Mouse (Mus musculus) forebrain, postnatal 0 days (tissue): Measurements from ENCODE around the gene Crybb2. TPM values are rescaled to one million over a fixed set of nuclear protein-coding genes. Genes with fewer than 3 reads are reported as not detected.
A peak's percentile ranks its signal among the peaks of the same experiment; 100 is the strongest.

Source experiments
- ATAC-seq: fragments of 200-750 bp; cut with Nextera tagmentation; 2 replicates; pipeline ENCODE4 v1.8.0; 2017; ENCODE audit warnings: mild to moderate bottlenecking, moderate library complexity
- DNase-seq: peaks from one replicate; pipeline ENCODE4 v3.0.0-alpha.2; 2015
- H3K27ac ChIP-seq: fragments of 300-500 bp; sonication (generic); 2 replicates; pipeline ENCODE4 v1.5.1; 2014; ENCODE audit warnings: low read depth, mild to moderate bottlenecking, antibody characterized with exemption, low read length, moderate library complexity, mixed read lengths
- H3K27me3 ChIP-seq: fragments of 300-500 bp; sonication (generic); 2 replicates; pipeline ENCODE4 v1.6.1; 2014; ENCODE audit warnings: mild to moderate bottlenecking, low read length, mixed read lengths; ENCODE audit not compliant: insufficient read depth
- H3K36me3 ChIP-seq: fragments of 300-500 bp; sonication (generic); 2 replicates; pipeline ENCODE4 v1.6.1; 2014; ENCODE audit warnings: mild to moderate bottlenecking, moderate library complexity; ENCODE audit not compliant: insufficient read depth
- H3K4me1 ChIP-seq: fragments of 300-500 bp; sonication (generic); 2 replicates; pipeline ENCODE4 v1.6.1; 2014; ENCODE audit warnings: antibody characterized with exemption; ENCODE audit not compliant: insufficient read depth
- H3K4me2 ChIP-seq: fragments of 300-500 bp; sonication (generic); 2 replicates; pipeline ENCODE4 v1.6.1; 2014; ENCODE audit warnings: low read depth, mild to moderate bottlenecking, moderate library complexity
- H3K4me3 ChIP-seq: fragments of 300-500 bp; sonication (generic); 2 replicates; pipeline ENCODE4 v1.5.1; 2014; ENCODE audit warnings: low read depth, low read length, mixed read lengths
- H3K9ac ChIP-seq: fragments of 300-500 bp; sonication (generic); 2 replicates; pipeline ENCODE4 v1.6.1; 2014; ENCODE audit warnings: mild to moderate bottlenecking
- H3K9me3 ChIP-seq: fragments of 300-500 bp; sonication (generic); 2 replicates; pipeline ENCODE4 v1.6.1; 2016; ENCODE audit warnings: low read length
- CTCF ChIP-seq: sonication (generic); IDR thresholded peaks from 2 replicates; pipeline ENCODE4 v1.5.1; 2016; ENCODE audit warnings: antibody characterized with exemption, control low read depth, low read depth
- WGBS: fragments of 180-500 bp; shearing (Covaris S2); extraction: QIAGEN DNeasy Blood & Tissue Kit; methylation state at CpG from one replicate; pipeline ENCODE4 v1.1.7; 2014; 5-methylcytosine and 5-hydroxymethylcytosine counted together
- polyA plus RNA-seq: library from polyadenylated mRNA; unstranded; fragments of >200 nt; fragmentation: Nextera tagmentation; extraction: Ambion mirVana; gene quantifications from 2 replicates; pipeline ENCODE4 v1.2.1, GENCODE M21; 2015
- total RNA-seq: library from RNA; depleted of rRNA; stranded (reverse); fragments of >200 nt; gene quantifications from 2 replicates; pipeline ENCODE4 v1.2.3, GENCODE M21; 2014

Crybb2 gene
- total and polyA plus RNA-seq, 2 experiments from 2014 or later, result not detected

DNA sequence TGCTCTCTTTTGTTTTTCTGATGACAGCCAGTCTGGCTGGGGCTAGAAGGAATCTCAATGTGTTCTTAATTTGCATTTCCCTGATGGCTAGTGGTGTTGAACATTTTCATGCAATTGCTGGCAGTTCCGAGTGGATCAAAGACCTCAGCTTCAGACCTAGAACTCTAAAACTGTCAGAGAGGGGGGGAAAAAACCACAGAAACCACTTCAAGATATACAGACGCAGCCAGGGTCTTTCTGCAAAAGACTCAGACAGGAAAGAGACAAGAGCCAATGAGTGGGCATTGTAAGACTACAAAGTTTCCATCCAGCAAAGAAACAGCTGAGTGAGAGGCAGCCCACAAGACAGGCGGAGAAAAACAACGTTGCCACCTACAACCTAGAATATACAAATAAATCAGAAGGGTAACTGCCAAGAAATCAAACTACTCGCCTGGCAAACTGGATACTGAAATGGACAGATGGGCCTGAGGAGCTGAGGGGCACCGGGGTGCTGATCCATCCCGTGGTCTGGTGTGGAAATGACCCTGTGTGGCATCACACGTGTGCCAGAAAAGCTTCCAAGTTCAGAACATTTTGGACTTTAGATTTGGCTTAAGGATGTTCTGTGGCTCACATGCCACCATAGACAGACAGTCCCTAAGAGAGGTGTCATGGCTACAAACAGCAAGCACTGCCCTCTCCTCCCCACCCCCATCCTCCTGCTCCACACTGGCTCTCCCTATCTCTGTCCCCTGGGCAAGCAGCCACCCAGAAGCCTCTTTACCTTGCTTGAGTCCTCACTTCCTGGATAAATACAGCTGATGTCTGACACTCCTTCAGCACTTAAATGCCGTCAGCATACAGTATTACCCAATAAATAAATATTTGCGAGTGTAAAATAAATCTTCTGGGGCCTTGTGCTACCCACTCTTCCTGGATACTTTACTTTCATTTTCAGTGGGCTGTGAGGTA is 34.5 kb downstream of the Crybb2 start:
- no peak overlapping the region for H3K4me3 ChIP-seq
- no peak for DNase-seq
- no peak overlapping the region for H3K4me2 ChIP-seq
- no peak for TF ChIP-seq CTCF
- peaks cover 15% of the 10 kb centered on the region; the same call in 1 of the 2 replicates for H3K4me1 ChIP-seq
- H3K36me3 ChIP-seq, result no peaks in the 10 kb centered on the region
- no peak overlapping the region for H3K9ac ChIP-seq
- ATAC-seq, result no peak
- H3K9me3 ChIP-seq, result no peaks in the 10 kb centered on the region
- H3K27me3 ChIP-seq, result no peaks in the 10 kb centered on the region
- peak overlapping the region; percentile 40; the same call in 1 of the 2 replicates for H3K27ac ChIP-seq
- WGBS, result 34% methylated on average over 10 of the region's 10 CpGs

DNA sequence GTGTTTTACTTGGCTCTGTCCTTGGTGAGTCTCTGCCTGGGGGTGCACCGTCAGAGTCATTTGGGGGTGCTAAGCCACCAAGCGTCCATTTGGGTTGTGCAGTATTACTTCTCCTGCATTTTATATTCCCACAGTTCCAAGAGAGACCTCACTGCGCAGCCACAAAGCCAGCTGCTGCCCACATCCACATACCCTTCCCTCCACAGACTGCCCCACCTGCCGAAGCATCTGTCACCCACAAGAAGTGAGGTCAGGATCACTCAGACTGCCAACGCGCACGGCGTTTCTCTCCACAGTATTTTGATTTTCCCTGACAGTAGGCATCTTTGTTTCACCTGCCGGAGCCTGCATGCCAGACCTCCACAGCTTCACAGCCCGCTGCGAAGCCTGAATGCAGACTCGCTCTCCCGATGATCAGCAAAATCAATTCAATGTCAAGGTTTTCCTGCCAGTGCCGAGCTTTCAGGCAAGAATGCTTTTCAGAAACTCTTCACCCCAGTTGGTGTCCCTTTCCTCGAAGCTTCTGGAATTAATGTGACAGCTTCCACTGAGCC is 38.6 kb downstream of the Crybb2 start:
- Histone ChIP-seq H3K4me2 (no peak overlapping the region), H3K4me1 (peaks cover 11% of the 10 kb centered on the region; the same call in 1 of the 2 replicates), H3K27me3 (no peaks in the 10 kb centered on the region), H3K9me3 (no peaks in the 10 kb centered on the region), H3K4me3 (no peak overlapping the region), H3K36me3 (no peaks in the 10 kb centered on the region), H3K9ac (no peak overlapping the region), H3K27ac (no peak overlapping the region)
- 29% methylated on average over 15 of the region's 15 CpGs for WGBS
- ATAC-seq (peak; percentile 54), DNase-seq (no peak)
- TF ChIP-seq CTCF, result no peak

DNA sequence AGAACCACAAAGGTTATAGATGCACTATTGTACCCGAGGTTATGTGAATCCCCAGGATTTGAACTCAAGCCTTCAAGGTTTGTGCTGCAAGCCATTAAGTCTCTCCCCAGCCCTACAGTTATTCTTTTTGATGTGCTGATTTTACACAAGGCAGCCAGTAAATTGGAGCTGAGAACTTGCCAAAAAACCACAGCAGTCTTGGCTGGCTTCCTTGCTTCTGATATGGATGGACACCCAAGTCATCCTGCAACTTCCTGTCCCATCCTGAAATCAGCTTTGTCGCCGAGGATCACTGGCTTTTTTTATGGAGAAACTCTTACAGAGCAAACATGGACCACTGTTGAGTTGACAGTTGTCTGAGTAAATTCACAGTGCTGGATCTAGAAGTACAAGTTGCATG is 39.8 kb downstream of the Crybb2 start:
- WGBS, result 70% methylated on average over 3 of the region's 3 CpGs
- Histone ChIP-seq H3K27me3 (no peaks in the 10 kb centered on the region), H3K9me3 (no peaks in the 10 kb centered on the region), H3K4me1 (peaks cover 11% of the 10 kb centered on the region; the same call in 1 of the 2 replicates), H3K27ac (no peak overlapping the region), H3K9ac (no peak overlapping the region), H3K4me2 (no peak overlapping the region), H3K36me3 (no peaks in the 10 kb centered on the region), H3K4me3 (no peak overlapping the region)
- no peak for TF ChIP-seq CTCF
- no peak for DNase-seq
- ATAC-seq, result no peak

DNA sequence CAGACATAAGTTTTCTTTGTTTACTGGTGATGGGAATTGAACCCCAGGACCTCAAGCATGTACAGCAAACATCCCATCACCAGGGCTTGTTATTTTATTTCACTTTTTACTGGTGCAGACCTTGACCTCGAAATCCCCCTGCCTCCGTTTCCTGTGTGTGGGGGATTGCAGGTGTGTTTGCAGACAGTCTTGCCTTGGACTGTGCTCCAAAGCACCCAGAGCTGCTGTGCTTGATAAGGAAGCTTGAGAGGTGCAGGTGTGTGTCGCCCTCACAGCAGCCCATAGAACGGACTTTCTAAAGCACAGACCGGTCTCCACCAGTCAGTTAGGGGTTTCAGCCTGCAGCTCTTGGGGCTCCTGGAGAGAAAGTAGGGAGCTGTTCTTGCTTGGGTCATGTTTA is 43.2 kb downstream of the Crybb2 start:
- 0 out of 2 replicates have a peak, but pooled peaks cover 10% of the 10 kb centered on the region for H3K4me1 ChIP-seq
- ATAC-seq (no peak), DNase-seq (no peak)
- H3K9me3 ChIP-seq, result no peaks in the 10 kb centered on the region
- H3K27me3 ChIP-seq, result no peaks in the 10 kb centered on the region
- no peaks in the 10 kb centered on the region for H3K36me3 ChIP-seq
- 95% methylated on average over 5 of the region's 5 CpGs for WGBS
- no peak overlapping the region for H3K27ac ChIP-seq
- H3K4me2 ChIP-seq, result no peak overlapping the region
- TF ChIP-seq CTCF, result no peak
- no peak overlapping the region for H3K9ac ChIP-seq
- H3K4me3 ChIP-seq, result no peak overlapping the region

DNA sequence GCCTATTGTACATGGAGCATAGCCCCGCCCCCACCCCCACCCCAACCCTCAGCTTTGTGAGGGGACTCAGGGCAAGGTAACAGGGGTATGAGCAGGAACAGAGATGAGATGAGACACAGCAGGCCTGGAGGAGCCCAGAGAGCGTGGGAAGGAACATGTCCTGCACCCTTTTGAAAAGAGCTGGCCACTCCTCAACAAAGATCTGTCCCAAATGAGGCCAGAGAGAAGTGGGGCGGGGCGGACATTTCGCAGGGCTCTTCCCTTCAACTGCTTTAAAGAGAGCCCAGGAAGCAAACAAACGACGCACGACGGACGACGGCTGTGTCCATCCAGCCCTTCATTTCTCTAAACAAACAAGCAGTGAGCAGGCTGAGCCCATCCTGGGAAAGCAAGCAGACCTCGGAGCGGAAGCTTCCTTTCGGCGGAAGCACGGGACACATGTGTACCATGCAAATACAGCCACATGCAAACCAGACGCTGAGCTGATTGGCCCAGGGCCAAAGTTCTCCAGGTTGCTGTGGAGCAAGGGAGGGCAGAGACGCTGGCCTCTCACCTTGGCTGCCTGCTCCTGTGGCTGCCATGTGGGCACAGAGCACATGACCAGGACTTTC is 45.7 kb downstream of the Crybb2 start:
- Histone ChIP-seq H3K4me2 (peak overlapping the region; percentile 13; the same call in 1 of the 2 replicates), H3K9me3 (no peaks in the 10 kb centered on the region), H3K27ac (no peak overlapping the region), H3K36me3 (no peaks in the 10 kb centered on the region), H3K27me3 (no peaks in the 10 kb centered on the region), H3K4me3 (no peak overlapping the region), H3K4me1 (0 out of 2 replicates have a peak, but pooled peaks cover 4% of the 10 kb centered on the region), H3K9ac (no peak overlapping the region)
- ATAC-seq (no peak), DNase-seq (no peak)
- no peak for TF ChIP-seq CTCF
- WGBS, result 40% methylated on average over 18 of the region's 18 CpGs

DNA sequence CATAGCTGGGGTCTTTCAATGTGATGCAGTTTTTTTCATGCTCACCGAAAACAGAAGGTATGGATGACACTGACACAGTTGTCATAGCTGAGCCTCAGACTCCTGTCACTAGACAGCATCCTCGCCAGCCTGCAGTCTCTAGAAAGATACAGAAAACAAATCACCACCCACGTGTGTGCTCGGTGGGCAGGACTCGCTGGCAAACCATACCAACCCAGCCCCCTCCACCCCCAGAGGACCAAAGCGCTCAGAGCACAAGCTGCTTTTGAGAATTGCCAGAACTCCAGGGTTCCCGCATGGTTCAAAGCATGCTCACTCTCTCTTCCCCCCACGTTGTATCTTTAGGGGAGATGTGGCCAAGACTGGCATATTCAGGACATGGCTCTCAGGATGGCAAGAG is 51.7 kb downstream of the Crybb2 start:
- ATAC-seq (peak; percentile 17; the same call in 1 of the 2 replicates), DNase-seq (no peak)
- Histone ChIP-seq H3K4me3 (no peak overlapping the region), H3K4me2 (no peak overlapping the region), H3K27me3 (no peaks in the 10 kb centered on the region), H3K4me1 (peaks cover 3% of the 10 kb centered on the region), H3K9ac (no peak overlapping the region), H3K9me3 (no peaks in the 10 kb centered on the region), H3K27ac (0 out of 2 replicates have a peak overlapping the region, but pooled peaks have one; percentile 9), H3K36me3 (no peaks in the 10 kb centered on the region)
- no peak for TF ChIP-seq CTCF
- WGBS, result 43% methylated on average over 8 of the region's 8 CpGs
